Mouse (Mus musculus) embryonic fibroblast, embryonic 13.5 days (primary cell): ENCODE measurements around the gene Ttc8.

Source experiments
- CTCF ChIP-seq: IDR thresholded peaks from 2 replicates; pipeline ENCODE4 v1.5.1; 2011; ENCODE audit warnings: mild to moderate bottlenecking, control low read depth, low read length, moderate library complexity, borderline replicate concordance; ENCODE audit not compliant: insufficient read depth
- POLR2A ChIP-seq: IDR thresholded peaks from 2 replicates; pipeline ENCODE4 v1.6.1; 2011; ENCODE audit warnings: low read depth, mild to moderate bottlenecking, control low read depth, low read length, moderate library complexity

DNA sequence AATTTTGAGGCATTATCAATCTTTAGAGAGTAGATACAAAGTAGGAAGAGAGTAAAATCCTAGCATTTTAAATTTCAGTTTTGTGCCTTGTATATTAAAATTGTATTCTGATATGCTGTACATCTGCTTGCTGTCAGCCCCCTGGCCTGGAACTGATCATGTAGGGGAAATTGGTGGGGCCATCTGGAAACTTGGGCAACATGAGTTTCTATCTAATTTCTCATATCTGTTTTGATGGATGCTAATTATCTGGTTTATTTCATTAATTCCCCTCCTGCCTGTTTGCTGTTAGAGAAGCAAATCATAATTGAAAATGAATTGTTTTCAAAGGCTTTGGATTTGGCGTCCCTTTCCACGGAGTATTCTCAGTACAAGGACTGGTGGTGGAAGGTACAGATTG lies 36.6 kb downstream of the Ttc8 start:
- TF ChIP-seq CTCF = no peak
- TF ChIP-seq POLR2A = no peak
